Mouse (Mus musculus): ENCODE data around the gene Smap2. TPM values are rescaled to one million over a fixed set of nuclear protein-coding genes. Genes with fewer than 3 reads are reported as not detected.

Smap2 gene
- polyA plus RNA-seq, 1 experiment from 2014 or later, result 14.4 TPM

- no peak overlapping the region for H3K27ac ChIP-seq
- H3K36me3 ChIP-seq, result no peaks in the 10 kb centered on the region
- WGBS, result 95% methylated on average over 1 of the region's 1 CpGs
- no peak overlapping the region for H3K4me2 ChIP-seq
- no peak overlapping the region for H3K9ac ChIP-seq
- no peak for ATAC-seq (replicated peaks; ENCODE audit: low FRiP score)
- H3K27me3 ChIP-seq, result no peaks in the 10 kb centered on the region
- H3K9me3 ChIP-seq (replicated peaks), result no peaks in the 10 kb centered on the region
- no peak overlapping the region for H3K4me3 ChIP-seq (replicated peaks)
- H3K4me1 ChIP-seq, result peaks cover 9% of the 10 kb centered on the region
Measured at GRCm38 (mm10) chr4:120955586-120955985, 61.5 kb downstream of the Smap2 start.

- Histone ChIP-seq H3K27me3 (no peaks in the 10 kb centered on the region), H3K27ac (no peak overlapping the region), H3K4me1 (peaks cover 11% of the 10 kb centered on the region), H3K9ac (no peak overlapping the region), H3K9me3 (replicated peaks) (no peaks in the 10 kb centered on the region), H3K4me2 (no peak overlapping the region), H3K4me3 (replicated peaks) (no peak overlapping the region), H3K36me3 (no peaks in the 10 kb centered on the region)
- WGBS, result 84% methylated on average over 1 of the region's 1 CpGs
- no peak for ATAC-seq (replicated peaks; ENCODE audit: low FRiP score)
Measured at GRCm38 (mm10) chr4:120953667-120954066, 63.4 kb downstream of the Smap2 start.

GRCm38 (mm10) chr4:120953038-120953437 is 64.0 kb downstream of the Smap2 start:
- Histone ChIP-seq H3K4me3 (replicated peaks) (no peak overlapping the region), H3K36me3 (no peaks in the 10 kb centered on the region), H3K4me2 (no peak overlapping the region), H3K9ac (no peak overlapping the region), H3K27me3 (no peaks in the 10 kb centered on the region), H3K4me1 (peaks cover 11% of the 10 kb centered on the region), H3K27ac (no peak overlapping the region), H3K9me3 (replicated peaks) (no peaks in the 10 kb centered on the region)
- no peak for ATAC-seq (replicated peaks; ENCODE audit: low FRiP score)
- WGBS, result 70% methylated on average over 4 of the region's 4 CpGs

- Histone ChIP-seq H3K9ac (peak overlapping the region; percentile 75; the same call in 1 of the 2 replicates), H3K4me1 (peaks cover 11% of the 10 kb centered on the region), H3K27me3 (no peaks in the 10 kb centered on the region), H3K36me3 (peaks cover 3% of the 10 kb centered on the region), H3K4me2 (peak overlapping the region; percentile 74), H3K9me3 (replicated peaks) (no peaks in the 10 kb centered on the region), H3K4me3 (replicated peaks) (peak overlapping the region; percentile 87), H3K27ac (peak overlapping the region; percentile 93)
- WGBS, result 40% methylated on average over 6 of the region's 6 CpGs
- ATAC-seq (replicated peaks; ENCODE audit: low FRiP score), result no peak
Measured at GRCm38 (mm10) chr4:120952163-120952562, 64.9 kb downstream of the Smap2 start.

- Histone ChIP-seq H3K9me3 (replicated peaks) (no peaks in the 10 kb centered on the region), H3K4me2 (peak within 1 kb of the TSS; percentile 74), H3K27me3 (no peaks in the 10 kb centered on the region), H3K36me3 (peaks cover 10% of the 10 kb centered on the region), H3K27ac (peak within 1 kb of the TSS; percentile 93), H3K9ac (peak within 1 kb of the TSS; percentile 75), H3K4me1 (peaks cover 11% of the 10 kb centered on the region), H3K4me3 (replicated peaks) (peak within 1 kb of the TSS; percentile 87)
- under 1% methylated on average over 59 of the region's 60 CpGs for WGBS
- ATAC-seq (replicated peaks; ENCODE audit: low FRiP score), result peak; percentile 98
Measured at GRCm38 (mm10) chr4:120951428-120951973, 65.5 kb downstream of the Smap2 start, which contains the start of gene Zfp69. TSS of gene Zfp69 (minus strand) at chr4:120951699.

GRCm38 (mm10) chr4:120950763-120951427 is 66.2 kb downstream of the Smap2 start:
- Histone ChIP-seq H3K4me2 (peak overlapping the region; percentile 74), H3K4me3 (replicated peaks) (peak overlapping the region; percentile 87), H3K27me3 (no peaks in the 10 kb centered on the region), H3K9me3 (replicated peaks) (no peaks in the 10 kb centered on the region), H3K27ac (peak overlapping the region; percentile 93), H3K9ac (peak overlapping the region; percentile 75), H3K36me3 (peaks cover 14% of the 10 kb centered on the region), H3K4me1 (peaks cover 11% of the 10 kb centered on the region)
- 4% methylated on average over 20 of the region's 20 CpGs for WGBS
- ATAC-seq (replicated peaks; ENCODE audit: low FRiP score), result no peak

- no peak overlapping the region for H3K9ac ChIP-seq
- peaks cover 11% of the 10 kb centered on the region for H3K4me1 ChIP-seq
- H3K4me2 ChIP-seq, result peak overlapping the region; percentile 74
- H3K27ac ChIP-seq, result peak overlapping the region; percentile 33
- H3K4me3 ChIP-seq (replicated peaks), result no peak overlapping the region; the same call in 1 of the 2 replicates
- peaks cover 24% of the 10 kb centered on the region for H3K36me3 ChIP-seq
- H3K27me3 ChIP-seq, result no peaks in the 10 kb centered on the region
- WGBS, result 39% methylated on average over 3 of the region's 3 CpGs
- no peaks in the 10 kb centered on the region for H3K9me3 ChIP-seq (replicated peaks)
- ATAC-seq (replicated peaks; ENCODE audit: low FRiP score), result no peak
Measured at GRCm38 (mm10) chr4:120948938-120949337, 68.1 kb downstream of the Smap2 start.

- Histone ChIP-seq H3K4me1 (no peaks in the 10 kb centered on the region; the same call in 1 of the 2 replicates), H3K36me3 (peaks cover 27% of the 10 kb centered on the region), H3K27ac (no peak overlapping the region), H3K9ac (no peak overlapping the region), H3K4me2 (no peak overlapping the region), H3K4me3 (replicated peaks) (no peak overlapping the region), H3K9me3 (replicated peaks) (no peaks in the 10 kb centered on the region), H3K27me3 (no peaks in the 10 kb centered on the region)
- ATAC-seq (replicated peaks; ENCODE audit: low FRiP score), result no peak
- 67% methylated on average over 3 of the region's 3 CpGs for WGBS
Measured at GRCm38 (mm10) chr4:120935006-120935405, 82.0 kb downstream of the Smap2 start.

GRCm38 (mm10) chr4:120930736-120931135 is 86.3 kb downstream of the Smap2 start:
- WGBS, result 94% methylated on average over 18 of the region's 18 CpGs

GRCm38 (mm10) chr4:120928686-120929085 is 88.4 kb downstream of the Smap2 start:
- Histone ChIP-seq H3K4me2 (no peak overlapping the region), H3K4me3 (replicated peaks) (no peak overlapping the region), H3K9ac (no peak overlapping the region), H3K36me3 (peaks cover 13% of the 10 kb centered on the region), H3K4me1 (peaks cover 8% of the 10 kb centered on the region), H3K9me3 (replicated peaks) (no peaks in the 10 kb centered on the region), H3K27me3 (no peaks in the 10 kb centered on the region), H3K27ac (no peak overlapping the region)
- ATAC-seq (replicated peaks; ENCODE audit: low FRiP score), result no peak
- WGBS, result 73% methylated on average over 3 of the region's 3 CpGs

More at GRCm38 (mm10) chr4:120930736-120931135, 86.3 kb downstream of the Smap2 start:
- Histone ChIP-seq H3K4me2 (no peak overlapping the region), H3K27me3 (no peaks in the 10 kb centered on the region), H3K4me1 (no peaks in the 10 kb centered on the region; the same call in 1 of the 2 replicates), H3K27ac (no peak overlapping the region), H3K4me3 (replicated peaks) (no peak overlapping the region), H3K9me3 (replicated peaks) (no peaks in the 10 kb centered on the region), H3K36me3 (peaks cover 27% of the 10 kb centered on the region), H3K9ac (no peak overlapping the region)
- no peak for ATAC-seq (replicated peaks; ENCODE audit: low FRiP score)

GRCm38 (mm10) chr4:120925386-120925785 is 91.7 kb downstream of the Smap2 start:
- 11% methylated on average over 3 of the region's 3 CpGs for WGBS
- H3K9me3 ChIP-seq (replicated peaks), result peaks cover 4% of the 10 kb centered on the region; the same call in 1 of the 2 replicates
- H3K4me2 ChIP-seq, result peak overlapping the region; percentile 68
- peak overlapping the region; percentile 92 for H3K27ac ChIP-seq
- H3K9ac ChIP-seq, result peak overlapping the region; percentile 70
- no peaks in the 10 kb centered on the region for H3K27me3 ChIP-seq
- H3K36me3 ChIP-seq, result peaks cover 29% of the 10 kb centered on the region
- ATAC-seq (replicated peaks; ENCODE audit: low FRiP score), result no peak; the same call in 1 of the 2 replicates
- H3K4me3 ChIP-seq (replicated peaks), result peak overlapping the region; percentile 73
- peaks cover 15% of the 10 kb centered on the region for H3K4me1 ChIP-seq

- WGBS, result under 1% methylated on average over 33 of the region's 33 CpGs
- Histone ChIP-seq H3K9ac (peak within 1 kb of the TSS; percentile 70), H3K9me3 (replicated peaks) (peaks cover 4% of the 10 kb centered on the region; the same call in 1 of the 2 replicates), H3K27ac (peak within 1 kb of the TSS; percentile 92), H3K27me3 (no peaks in the 10 kb centered on the region), H3K4me1 (peaks cover 15% of the 10 kb centered on the region), H3K4me3 (replicated peaks) (peak within 1 kb of the TSS; percentile 73), H3K36me3 (peaks cover 32% of the 10 kb centered on the region), H3K4me2 (peak within 1 kb of the TSS; percentile 68)
- peak; percentile 99 for ATAC-seq (replicated peaks; ENCODE audit: low FRiP score)
Measured at GRCm38 (mm10) chr4:120924554-120925299, 92.3 kb downstream of the Smap2 start, which contains the start of gene Exo5. TSS of gene Exo5 (minus strand) at chr4:120925017.
